Mouse (Mus musculus): ENCODE results near the gene Nexn. TPM values are rescaled to one million over a fixed set of nuclear protein-coding genes. Genes with fewer than 3 reads are reported as not detected.

The Nexn gene
- total RNA-seq, 2 experiments from 2014 or later: 284 to 289 TPM

GRCm38 (mm10) chr3:152284306-152284705, 18.2 kb upstream of the Nexn start:
- intact Hi-C loops (cut with DNase I): no loop called here
- DNase-seq: no peak

DNA sequence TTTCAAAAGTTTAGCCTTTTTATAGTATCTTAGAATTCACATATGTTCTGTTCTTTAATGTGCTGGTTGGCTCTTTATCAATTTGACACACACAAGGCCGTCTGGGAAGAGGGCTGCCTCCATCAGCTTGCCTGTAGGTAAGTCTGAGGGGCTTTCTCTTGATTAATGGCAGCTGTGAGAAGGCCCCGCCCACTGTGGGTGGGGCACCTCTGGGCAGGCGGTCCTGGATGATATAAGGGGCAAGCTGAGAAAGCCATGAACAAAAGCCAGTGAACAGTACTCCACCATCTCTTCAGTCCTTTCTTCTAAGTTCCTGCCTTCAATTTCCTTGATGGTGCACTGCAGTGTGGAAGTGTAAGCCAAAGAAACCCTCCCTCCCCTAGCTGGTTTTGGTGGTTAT, 16.0 kb upstream of the Nexn start:
- DNase-seq: no peak
- intact Hi-C loops (cut with DNase I): no loop called here

GRCm38 (mm10) chr3:152278431-152278830, 12.3 kb upstream of the Nexn start:
- intact Hi-C loops (cut with DNase I): no loop called here
- no peak for DNase-seq

DNA sequence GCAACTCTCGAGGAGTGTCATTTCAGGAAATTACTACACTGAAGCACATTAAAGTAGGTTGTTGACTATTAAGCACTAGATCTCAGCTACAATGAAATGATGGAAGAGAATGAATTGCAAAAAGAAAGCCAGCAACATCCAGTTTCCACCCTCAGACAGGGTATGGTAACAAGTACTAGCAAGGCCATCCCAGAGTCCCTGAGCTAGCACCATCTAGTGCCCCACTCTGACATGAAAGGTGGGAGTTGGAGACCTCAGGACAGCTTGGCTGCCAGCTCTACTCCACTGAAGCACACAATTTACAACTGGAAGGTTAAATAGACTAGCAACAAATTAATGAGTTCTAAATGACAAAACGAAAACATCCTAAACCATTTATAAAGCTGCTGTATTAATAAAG, 11.8 kb upstream of the Nexn start:
- intact Hi-C loops (cut with DNase I): no loop called here
- DNase-seq: no peak

- DNase-seq: no peak
- intact Hi-C loops (cut with DNase I): no loop called here
Observed at GRCm38 (mm10) chr3:152276935-152277334, 10.8 kb upstream of the Nexn start.

DNA sequence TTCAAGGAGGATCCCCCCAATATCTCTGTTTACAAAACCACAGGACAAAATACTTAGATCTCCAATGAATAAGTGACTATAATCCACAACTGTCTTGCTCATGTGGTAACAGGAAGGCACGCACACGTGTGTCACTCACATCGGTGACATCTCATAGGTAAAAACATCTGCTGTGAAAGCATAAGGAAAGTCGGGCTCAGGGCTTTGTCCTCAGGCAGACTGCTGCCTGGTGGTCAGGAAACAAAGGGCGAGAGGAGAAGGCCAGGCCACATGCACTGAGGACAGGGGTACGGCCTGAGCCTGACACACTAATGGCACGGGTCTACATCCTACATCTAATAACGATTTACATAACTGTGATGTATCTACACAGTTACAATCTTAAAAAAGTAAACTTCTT, 8.9 kb upstream of the Nexn start:
- no peak for DNase-seq
- intact Hi-C loops (cut with DNase I): no loop called here

- DNase-seq: no peak
- intact Hi-C loops (cut with DNase I): no loop called here
Observed at GRCm38 (mm10) chr3:152272974-152273685, 7.0 kb upstream of the Nexn start.

GRCm38 (mm10) chr3:152271876-152272275, 5.7 kb upstream of the Nexn start:
- no peak for DNase-seq
- intact Hi-C loops (cut with DNase I): no loop called here

DNA sequence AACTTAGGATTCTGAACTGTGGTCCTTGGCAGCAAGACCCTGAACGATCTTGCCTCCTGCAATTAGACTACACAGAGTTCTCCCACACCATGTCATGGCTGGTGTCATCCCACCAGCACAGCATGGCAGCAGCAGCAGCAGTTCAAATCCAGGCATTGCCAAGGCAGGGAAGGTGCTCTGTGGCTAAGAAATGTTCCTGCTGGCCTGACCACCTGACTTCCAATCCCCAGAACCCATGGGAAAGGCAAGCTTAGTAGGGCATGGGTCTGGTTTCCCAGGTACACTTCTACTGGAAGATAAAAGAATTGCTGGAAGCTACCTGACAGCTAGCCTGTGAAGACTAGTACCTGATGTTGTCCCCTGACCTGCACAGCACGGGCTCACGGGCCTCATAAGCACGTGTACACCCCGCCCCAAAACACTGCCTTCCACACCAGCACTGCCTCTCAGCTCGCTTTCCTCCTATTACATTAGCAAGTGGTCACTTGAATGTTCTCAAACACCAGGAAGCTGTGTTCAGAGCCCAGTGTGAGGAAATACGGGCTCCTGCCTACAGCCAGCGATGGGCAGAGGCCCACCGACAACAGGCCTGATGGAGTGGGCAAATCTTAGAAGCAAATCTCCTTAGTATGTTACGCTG, 5.0 kb upstream of the Nexn start:
- no peak for DNase-seq
- intact Hi-C loops (cut with DNase I): no loop called here

GRCm38 (mm10) chr3:152268099-152268498, 1.9 kb upstream of the Nexn start:
- no peak for DNase-seq
- intact Hi-C loops (cut with DNase I): no loop called here

DNA sequence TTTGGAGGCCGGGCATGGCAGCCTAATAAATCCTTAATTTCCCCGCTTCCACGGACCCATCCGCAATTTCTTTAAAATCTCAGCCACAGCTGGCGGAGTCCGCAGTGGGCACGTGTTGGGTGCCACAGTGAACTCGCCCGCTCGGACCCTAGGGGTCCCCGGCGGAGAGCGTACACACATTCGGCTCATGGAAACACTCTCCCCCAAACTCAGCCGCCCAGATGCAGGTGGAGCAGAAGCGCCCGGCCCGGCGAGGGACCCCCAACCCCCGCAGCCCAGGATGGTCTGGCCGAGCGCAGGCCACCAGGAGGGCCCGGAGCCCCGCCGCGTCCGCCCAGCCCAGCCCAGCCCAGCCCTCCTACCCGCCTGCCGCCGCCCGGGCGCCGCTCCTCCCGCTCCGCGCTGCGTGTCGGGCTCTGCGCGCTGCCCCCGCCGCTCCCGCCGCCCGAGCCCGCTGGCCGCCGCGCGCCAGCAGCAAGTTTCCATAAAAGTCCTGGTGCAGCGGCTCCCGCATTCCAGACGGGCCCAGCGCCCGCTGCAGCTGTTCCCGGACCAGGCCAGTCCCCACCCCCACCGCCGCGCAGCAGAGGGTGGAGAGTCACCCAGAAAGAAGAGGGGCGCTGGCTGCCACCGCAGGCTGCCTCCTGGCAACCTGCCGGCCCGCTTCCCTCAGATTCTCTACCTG, 657 bp downstream of the Nexn start:
- intact Hi-C loops (cut with DNase I): no loop called here
- peak; percentile 92 to 93 for DNase-seq

- DNase-seq: peak; percentile 45 to 58
Observed at GRCm38 (mm10) chr3:152264830-152265229, 1.3 kb downstream of the Nexn start.

GRCm38 (mm10) chr3:152264374-152264773, 1.8 kb downstream of the Nexn start:
- intact Hi-C loops (cut with DNase I): loop anchor here (5.0 kb wide), 1 partner anchor 488 kb away; no protein-coding TSS in a partner anchor
- peak in 1 of 2 experiments; percentile 33 for DNase-seq

More at GRCm38 (mm10) chr3:152264830-152265229, 1.3 kb downstream of the Nexn start:
- intact Hi-C loops (cut with DNase I): loop anchor here (5.0 kb wide), 1 partner anchor 487 kb away; no protein-coding TSS in a partner anchor

DNA sequence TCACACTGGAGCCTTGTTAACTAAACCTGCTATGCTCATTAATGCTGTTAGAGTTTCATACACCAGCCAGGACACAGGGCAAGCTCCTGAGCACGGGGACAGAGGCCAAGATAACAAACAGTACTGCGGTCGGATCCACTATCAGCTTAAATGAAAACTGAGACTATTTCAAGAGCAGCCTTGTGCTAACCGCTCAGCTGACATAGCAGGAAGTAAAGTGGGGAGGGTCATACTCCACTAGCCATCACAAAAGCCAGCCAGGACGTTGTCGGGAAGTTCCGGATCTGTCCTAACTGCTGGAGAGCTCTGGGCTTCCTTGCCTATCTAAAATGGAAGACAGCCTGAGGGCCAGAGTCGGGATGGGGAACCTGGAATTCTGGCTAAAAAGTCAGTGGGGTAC, 4.2 kb downstream of the Nexn start:
- intact Hi-C loops (cut with DNase I): loop anchor here (1.0 to 5.0 kb wide), 2 partner anchors 43 to 490 kb away; no protein-coding TSS in a partner anchor
- peak; percentile 59 to 69 for DNase-seq

DNA sequence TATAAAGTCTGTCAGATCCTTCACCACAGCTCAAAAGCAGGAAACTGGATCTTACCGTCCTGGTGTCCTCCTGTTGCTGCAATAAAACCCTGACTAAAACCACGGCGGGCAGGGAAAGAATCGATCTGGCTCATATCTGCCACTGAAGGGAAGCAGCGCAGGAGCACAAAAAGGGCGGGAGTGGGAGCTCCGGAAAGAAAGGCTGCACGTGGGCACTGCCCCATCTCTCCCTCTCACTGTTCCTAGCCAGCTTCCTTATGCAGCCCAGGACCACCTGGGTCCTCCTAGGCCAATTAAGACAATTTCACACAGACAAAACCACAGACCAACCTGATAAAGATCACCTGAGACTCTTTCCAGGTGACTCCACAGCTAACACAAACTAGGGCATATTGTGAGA, 4.7 kb downstream of the Nexn start:
- intact Hi-C loops (cut with DNase I): loop anchor here (1.0 to 5.0 kb wide), 2 partner anchors 44 to 491 kb away; no protein-coding TSS in a partner anchor
- no peak for DNase-seq

GRCm38 (mm10) chr3:152260362-152260761, 5.8 kb downstream of the Nexn start:
- intact Hi-C loops (cut with DNase I): loop anchor here (5.0 kb wide), 1 partner anchor 492 kb away; no protein-coding TSS in a partner anchor
- DNase-seq: no peak

DNA sequence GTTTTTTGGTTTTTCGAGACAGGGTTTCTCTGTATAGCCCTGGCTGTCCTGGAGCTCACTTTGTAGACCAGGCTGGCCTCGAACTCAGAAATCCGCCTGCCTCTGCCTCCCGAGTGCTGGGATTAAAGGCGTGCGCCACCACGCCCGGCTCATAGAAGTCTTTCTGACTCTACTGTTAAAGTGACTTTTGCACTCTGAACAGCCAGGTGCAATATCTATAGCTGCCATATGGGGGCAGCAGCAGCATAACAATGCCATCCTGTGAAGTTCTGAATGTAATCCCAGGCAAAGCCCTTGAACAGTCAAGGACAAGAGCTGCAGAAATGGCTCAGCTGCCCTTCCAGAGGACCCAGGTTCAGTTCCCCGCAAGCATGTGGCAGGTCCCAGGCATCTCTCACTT, 6.7 kb downstream of the Nexn start:
- peak; percentile 86 to 92 for DNase-seq
- intact Hi-C loops (cut with DNase I): loop anchor here (1.0 kb wide), 1 partner anchor 56 kb away; no protein-coding TSS in a partner anchor

GRCm38 (mm10) chr3:152257528-152257927, 8.6 kb downstream of the Nexn start:
- DNase-seq: no peak
- intact Hi-C loops (cut with DNase I): no loop called here

DNA sequence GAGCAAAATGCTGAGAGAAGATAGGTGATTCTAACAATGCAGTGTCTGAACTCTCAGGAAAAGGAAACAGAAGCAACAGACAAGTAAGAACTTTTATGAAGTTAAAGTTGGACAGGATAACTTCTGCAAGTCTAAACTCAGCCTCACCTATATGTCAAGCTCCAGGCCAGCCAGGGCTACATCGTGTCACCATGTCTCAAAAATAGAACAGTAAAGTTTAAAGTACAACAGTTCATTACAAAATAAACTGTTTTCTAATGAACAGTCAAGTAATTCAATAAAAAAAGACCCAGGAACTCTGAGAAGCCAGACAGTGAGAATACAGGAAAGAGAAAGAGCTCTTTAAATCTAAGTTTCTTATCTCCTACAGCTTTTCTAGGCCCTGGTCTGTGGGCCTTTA, 15.7 kb downstream of the Nexn start:
- intact Hi-C loops (cut with DNase I): no loop called here
- no peak for DNase-seq

- no peak for DNase-seq
- intact Hi-C loops (cut with DNase I): no loop called here
Observed at GRCm38 (mm10) chr3:152247708-152248107, 18.4 kb downstream of the Nexn start.

DNA sequence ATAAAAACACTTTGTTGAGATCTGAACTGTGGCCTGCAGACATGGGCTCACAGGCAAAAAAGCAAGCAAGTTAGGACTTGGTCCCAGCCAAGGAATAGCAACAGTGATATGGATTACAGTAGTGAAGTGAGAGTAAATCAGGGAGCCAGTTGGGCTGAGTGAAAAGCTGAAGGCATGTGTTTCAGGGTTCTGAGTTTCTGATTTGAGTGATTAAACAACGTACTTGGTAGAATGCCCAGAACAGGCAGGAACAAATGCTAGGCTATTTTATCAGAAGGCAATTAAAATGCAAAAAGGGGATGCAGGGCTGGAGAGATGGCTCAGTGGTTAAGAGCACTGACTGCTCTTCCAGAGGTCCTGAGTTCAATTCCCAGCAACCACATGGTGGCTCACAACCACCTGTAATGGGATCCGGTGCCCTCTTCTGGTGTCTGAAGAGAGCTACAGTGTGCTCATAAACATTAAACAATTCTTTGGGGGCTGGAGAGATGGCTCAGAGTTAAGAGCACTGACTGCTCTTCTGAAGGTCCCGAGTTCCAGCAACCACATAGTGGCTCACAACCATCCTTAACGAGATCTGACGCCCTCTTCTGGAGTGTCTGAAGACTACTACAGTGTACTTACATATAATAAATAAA, 20.8 kb downstream of the Nexn start:
- DNase-seq: no peak
- intact Hi-C loops (cut with DNase I): no loop called here

Measured in heart, postnatal 10 days (tissue).